Comparison of ENCODE assay signal across 7 mouse cellular contexts in the genomic region with DNA sequence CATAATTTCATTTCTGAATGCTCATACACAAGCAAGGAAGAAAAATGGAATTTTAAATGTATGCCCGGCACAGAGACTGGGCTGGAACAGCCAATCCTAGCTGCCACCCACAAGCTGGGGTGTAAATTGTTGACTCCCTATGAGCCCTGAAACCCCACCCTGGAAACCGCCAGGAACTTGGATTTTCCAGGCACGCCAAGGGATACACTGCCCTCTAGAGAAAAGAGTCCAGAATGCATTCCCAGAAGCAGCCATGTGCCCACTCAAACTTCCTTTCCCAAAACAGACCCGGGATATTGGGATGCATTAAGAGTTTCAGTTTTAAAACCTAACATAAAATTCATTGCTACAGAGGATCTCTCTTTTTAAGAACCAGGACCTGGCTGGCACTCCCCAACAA. TPM values are rescaled to one million over a fixed set of nuclear protein-coding genes. Genes with fewer than 3 reads are reported as not detected.
DNase-seq lines count a peak whose midpoint lies in the region; ATAC-seq and TF ChIP-seq lines count a peak whose summit lies in the region.

No protein-coding gene starts in this region.

- no peak overlapping the region for H3K4me3 ChIP-seq in ES-Bruce4 (ENCODE audit: low read depth, low read length)
- H3K4me3 ChIP-seq in neural tube, embryonic 11.5 days (ENCODE audit: low read depth, low read length) = no peak overlapping the region

- no peak overlapping the region for H3K27ac ChIP-seq in ES-Bruce4 (ENCODE audit: insufficient read depth, low read length)
- no peak overlapping the region for H3K27ac ChIP-seq in neural tube, embryonic 11.5 days (ENCODE audit: low read depth, low read length)

- H3K4me2 ChIP-seq in neural tube, embryonic 11.5 days (ENCODE audit: low read depth) = no peak overlapping the region

- WGBS in neural tube, embryonic 11.5 days = 11% methylated on average over 4 of the region's 4 CpGs

- no peak for TF ChIP-seq POLR2A in ES-Bruce4 (IDR thresholded peaks at IDR 0.05; ENCODE audit: insufficient read depth, low read length)

- H3K27me3 ChIP-seq in ES-Bruce4 (ENCODE audit: control insufficient read depth, insufficient read depth, low read length, poor library complexity, severe bottlenecking) = no peaks in the 10 kb centered on the region
- H3K27me3 ChIP-seq in neural tube, embryonic 11.5 days (ENCODE audit: control insufficient read depth, insufficient read depth, low read length) = no peaks in the 10 kb centered on the region

- H3K9ac ChIP-seq in ES-Bruce4 (ENCODE audit: low read depth, poor library complexity, severe bottlenecking) = no peak overlapping the region
- no peak overlapping the region for H3K9ac ChIP-seq in neural tube, embryonic 11.5 days (ENCODE audit: low read length)

- TF ChIP-seq EP300 in ES-Bruce4 (IDR thresholded peaks at IDR 0.05; ENCODE audit: insufficient read depth, low read depth, low read length) = no peak

- ATAC-seq in neural tube, embryonic 11.5 days (ENCODE audit: insufficient read depth, low FRiP score, low TSS enrichment) = no peak

- peak; percentile 51 for TF ChIP-seq CTCF in ES-Bruce4 (IDR thresholded peaks at IDR 0.05; ENCODE audit: low read depth, low read length)

- no peaks in the 10 kb centered on the region for H3K9me3 ChIP-seq in ES-Bruce4 (replicated peaks; ENCODE audit: control insufficient read depth, insufficient read depth, low read length, poor library complexity, severe bottlenecking)
- no peaks in the 10 kb centered on the region for H3K9me3 ChIP-seq in neural tube, embryonic 11.5 days (ENCODE audit: control insufficient read depth, low read length)

- no peaks in the 10 kb centered on the region for H3K4me1 ChIP-seq in ES-Bruce4 (ENCODE audit: control insufficient read depth, insufficient read depth, low read length)
- no peaks in the 10 kb centered on the region for H3K4me1 ChIP-seq in neural tube, embryonic 11.5 days (ENCODE audit: control insufficient read depth, insufficient read depth, low read length)

- intact Hi-C loops in heart, postnatal 25 days (cut with DNase I) = loop anchor here (1.0 kb wide), 1 partner anchor 189 kb away; no protein-coding TSS in a partner anchor

- no peaks in the 10 kb centered on the region for H3K36me3 ChIP-seq in ES-Bruce4 (ENCODE audit: control insufficient read depth, insufficient read depth, low read length, poor library complexity, severe bottlenecking)
- no peaks in the 10 kb centered on the region for H3K36me3 ChIP-seq in neural tube, embryonic 11.5 days (ENCODE audit: control insufficient read depth, insufficient read depth, low read length)

- DNase-seq in 3T3-L1 (ENCODE audit: low read depth, low spot score) = peak; percentile 86
- DNase-seq in embryo, embryonic 9.5 days (ENCODE audit: extremely low spot score) = peak; percentile 50
- peak; percentile 38 for DNase-seq in heart, postnatal 25 days (ENCODE audit: low spot score)
- peak; percentile 69 for DNase-seq in left cerebral cortex, adult 18-20 months (ENCODE audit: low spot score in 2 of 2)
- DNase-seq in neural tube, embryonic 11.5 days (ENCODE audit: low spot score) = peak; percentile 42
- no peak for DNase-seq in spleen, postnatal 36 days (ENCODE audit: low spot score in 2 of 2)

RNA-seq across cellular contexts. Expression of a gene that starts 3.5 kb away (rescaled TPM):
- 2.7 and 3.6 TPM in 2 replicates for polyA plus RNA-seq in ES-Bruce4 (2011; ENCODE audit: insufficient read depth, insufficient read length, low read depth, missing spikeins)
- total RNA-seq in heart, postnatal 25 days (2021) = 10 to 100 TPM; 55.9 to 70.0 TPM
- total RNA-seq in left cerebral cortex, adult 18-20 months (2021) = 1 to 10 TPM; 4.3 to 4.5 TPM
- polyA plus RNA-seq in neural tube, embryonic 11.5 days (2014; fragmentation: Nextera tagmentation; extraction: Ambion mirVana) = 10.1 and 11.4 TPM in 2 replicates

Comparison
In these comparisons a context has a peak if more than half of its experiments do, and no peak if none do; other contexts are left out.
1. DNase-seq: peak in 3T3-L1 (single experiment), embryo, embryonic 9.5 days (single experiment), heart, postnatal 25 days (single experiment), left cerebral cortex, adult 18-20 months (2 of 2) and neural tube, embryonic 11.5 days (single experiment); none in spleen, postnatal 36 days (0 of 2).
2. RNA of a gene that starts 3.5 kb away (total RNA-seq): 55.9 to 70.0 TPM in heart, postnatal 25 days; 4.3 to 4.5 TPM in left cerebral cortex, adult 18-20 months; every median in the first group is over 10 times any median in the second.